In the genomic region with DNA sequence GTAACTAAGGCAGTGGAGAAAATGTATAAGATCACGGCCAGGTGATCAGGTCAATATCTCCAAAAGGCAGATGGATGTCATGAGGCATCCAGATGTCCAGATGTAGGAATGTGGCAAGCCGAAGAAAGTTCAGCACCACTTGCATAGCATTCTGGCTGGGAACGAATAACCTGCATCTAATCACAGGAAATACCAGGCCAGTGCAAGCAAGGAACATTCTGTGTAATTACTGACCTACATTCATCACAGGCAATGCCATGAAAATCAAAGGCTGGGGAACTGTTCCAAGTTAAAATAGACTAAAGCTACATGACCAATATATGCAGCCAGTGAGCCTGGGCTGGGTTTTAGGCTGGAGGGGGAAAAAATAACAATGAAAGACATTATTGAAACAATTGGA, we compare ENCODE assay signal across 27 mouse cellular contexts.
A peak's percentile ranks its signal among the peaks of the same experiment; 100 is the strongest.
DNase-seq lines count a peak whose midpoint lies in the region.
"Had no signal": no experiment of that assay in that cellular context is flagged by ENCODE, and none has a peak within 500 bp of the region (broad histone marks: within the 10 kb centered on the region; RNA-seq: fewer than 3 reads in every experiment).

No protein-coding gene starts in this region.

- WGBS in limb, embryonic 10.5 days: 25% methylated on average over 3 of the region's 3 CpGs

- H3K4me3 ChIP-seq in limb, embryonic 10.5 days: no peak overlapping the region
- H3K4me3 ChIP-seq: embryonic facial prominence, embryonic 12.5 days; erythroblast, embryonic 14.5 days; forebrain, embryonic 12.5 days; gastrocnemius, adult 2 months; heart, embryonic 10.5 days; intestine, embryonic 15.5 days; kidney, embryonic 15.5 days; midbrain, embryonic 13.5 days had no signal

- DNase-seq in heart, adult 11 months: peak; percentile 9
- no peak for DNase-seq in heart, adult 18-20 months
- DNase-seq in 3T3-L1 (ENCODE audit: low read depth, low spot score): peak; percentile 33
- DNase-seq in embryo, embryonic 11 days: peak; percentile 36
- peak; percentile 50 for DNase-seq in limb, embryonic 10.5 days (ENCODE audit: low spot score)
- no peak for DNase-seq in kidney, postnatal 36 days
- no peak for DNase-seq in layer of hippocampus, adult 9-10 months (ENCODE audit: low spot score)
- DNase-seq: adrenal gland, adult 2 months; cerebellum, adult 18-20 months; cerebellum, postnatal 25 days; gastrocnemius, adult 2 months; heart, postnatal 4 days; kidney, postnatal 4 days; layer of hippocampus, adult 9-11 months; left cerebral cortex, postnatal 4 days; liver, postnatal 0 days; lung, postnatal 14 days had no signal

- peaks cover 19% of the 10 kb centered on the region for H3K4me1 ChIP-seq in limb, embryonic 10.5 days
- H3K4me1 ChIP-seq: forebrain, embryonic 12.5 days; intestine, embryonic 15.5 days; midbrain, embryonic 13.5 days had no signal

- no peaks in the 10 kb centered on the region for H3K27me3 ChIP-seq in limb, embryonic 10.5 days (ENCODE audit: low read depth, poor library complexity, severe bottlenecking)
- H3K27me3 ChIP-seq: CH12.LX; embryonic facial prominence, embryonic 12.5 days; forebrain, embryonic 12.5 days; intestine, embryonic 15.5 days; kidney, embryonic 15.5 days; midbrain, embryonic 13.5 days had no signal

- H3K9me3 ChIP-seq in limb, embryonic 10.5 days (replicated peaks): no peaks in the 10 kb centered on the region
- H3K9me3 ChIP-seq: embryonic facial prominence, embryonic 12.5 days; forebrain, embryonic 12.5 days; G1E; heart, embryonic 10.5 days; intestine, embryonic 15.5 days; kidney, embryonic 15.5 days; midbrain, embryonic 13.5 days had no signal

- no peak overlapping the region for H3K27ac ChIP-seq in limb, embryonic 10.5 days
- H3K27ac ChIP-seq: embryonic facial prominence, embryonic 12.5 days; forebrain, embryonic 12.5 days; gastrocnemius, adult 2 months; heart, embryonic 10.5 days; hindbrain, embryonic 14.5 days; intestine, embryonic 15.5 days; kidney, embryonic 15.5 days; midbrain, embryonic 13.5 days had no signal

- H3K36me3 ChIP-seq in limb, embryonic 10.5 days: no peaks in the 10 kb centered on the region
- H3K36me3 ChIP-seq: embryonic facial prominence, embryonic 12.5 days; forebrain, embryonic 12.5 days; G1E; heart, embryonic 10.5 days; intestine, embryonic 15.5 days; kidney, embryonic 15.5 days; midbrain, embryonic 13.5 days had no signal

Comparison
In these comparisons a context has a peak if more than half of its experiments do, and no peak if none do; other contexts are left out.
1. DNase-seq: peak in heart, adult 11 months (single experiment), 3T3-L1 (single experiment), embryo, embryonic 11 days (single experiment) and limb, embryonic 10.5 days (single experiment); none in heart, adult 18-20 months (0 of 2), kidney, postnatal 36 days (0 of 2) and layer of hippocampus, adult 9-10 months (single experiment).